Mouse (Mus musculus) CD8-positive naive resting alpha-beta T cell, adult 57 days (primary cell): ENCODE measurements around the gene BC055324. TPM values are rescaled to one million over a fixed set of nuclear protein-coding genes. Genes with fewer than 3 reads are reported as not detected.

ENCODE experiments used
- total RNA-seq: library from RNA; stranded (reverse); gene quantifications from one replicate; pipeline ENCODE4 v1.2.4, GENCODE M21; 2023

BC055324 gene
- total RNA-seq = 2.7 TPM

DNA sequence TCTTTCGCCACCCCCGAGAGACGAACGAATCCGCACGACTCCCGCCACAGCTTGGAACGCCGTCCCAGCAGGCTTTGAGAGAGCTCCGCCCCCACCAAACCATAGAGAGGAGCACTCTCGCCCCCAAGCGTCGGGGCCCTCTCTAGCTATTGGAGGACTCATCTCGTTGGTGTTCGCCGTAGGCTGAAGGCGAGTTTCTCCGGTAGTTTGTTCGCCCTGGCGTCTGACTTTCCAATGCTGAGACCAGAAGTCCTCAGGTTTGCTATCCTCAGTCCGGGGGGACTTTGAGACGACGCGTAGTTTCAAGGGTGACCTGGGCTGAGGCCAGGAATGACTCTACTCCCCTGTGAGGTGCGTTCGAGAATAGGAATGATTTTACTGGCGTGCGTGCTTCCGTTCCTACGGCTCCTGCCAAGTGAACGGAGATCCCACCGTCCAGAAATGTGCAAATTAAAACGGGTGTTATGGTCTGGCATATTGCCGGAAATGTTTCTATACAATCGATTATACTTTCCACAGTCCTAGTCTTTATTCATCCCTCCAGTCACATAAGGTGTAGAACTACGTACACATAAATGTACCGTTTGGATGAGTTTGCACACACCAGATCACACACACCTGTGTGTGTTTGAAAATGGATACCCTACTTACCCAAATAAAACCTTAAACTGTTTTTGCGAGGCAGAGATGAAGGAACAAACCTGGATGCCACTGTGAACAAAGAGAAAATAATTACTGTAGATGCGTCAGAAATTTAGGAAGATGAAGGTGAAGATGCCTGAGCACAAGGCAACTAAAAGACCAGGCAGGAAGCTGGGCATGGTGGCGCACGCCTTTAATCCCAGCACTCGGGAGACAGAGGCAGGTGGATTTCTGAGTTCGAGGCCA lies at the start of gene BC055324, which contains the start of gene Mettl18:
Gene BC055324 (minus strand): TSS at position 76 of the 888 bp plus-strand sequence.
Gene Mettl18 (plus strand): TSS at position 169 of the 888 bp plus-strand sequence.

DNA sequence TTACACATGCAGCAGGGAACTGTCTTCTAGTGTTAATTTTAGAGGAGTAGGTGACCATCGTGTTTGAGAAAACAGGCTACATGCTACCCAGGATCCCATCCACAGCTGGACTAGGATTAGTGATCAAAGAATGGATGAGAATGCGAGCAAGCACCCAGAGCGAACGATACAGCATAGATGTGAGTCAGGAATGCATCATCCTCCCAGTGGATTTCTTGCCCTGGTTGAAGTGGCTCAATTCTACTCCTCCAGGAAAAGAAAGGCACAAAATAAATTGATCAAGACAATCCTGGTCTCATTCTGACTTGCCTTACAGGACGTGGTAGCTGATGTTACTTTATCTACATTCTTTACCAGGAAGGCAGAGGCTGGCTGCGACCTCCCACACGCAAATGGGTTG lies 65.8 kb downstream of the BC055324 start, which contains the start of gene Scyl3:
Gene Scyl3 (plus strand): TSS at position 255 of the 400 bp plus-strand sequence.

Other genes starting within 250 kb of the BC055324 start
- gene Kifap3, start 215.2 kb downstream of the BC055324 start, total RNA-seq = 3.3 TPM
- 39.6 TPM for gene Scyl3, start 65.7 kb downstream of the BC055324 start, total RNA-seq
- 5.9 TPM for gene Mettl18, start 93 bp upstream of the BC055324 start, total RNA-seq
- not detected for gene Sele, start 53.4 kb upstream of the BC055324 start, total RNA-seq
- 700 TPM for gene Sell, start 67.2 kb upstream of the BC055324 start, total RNA-seq
- gene Selp, start 120.5 kb upstream of the BC055324 start, total RNA-seq = 1.7 TPM
- 0.46 TPM for gene F5, start 157.0 kb upstream of the BC055324 start, total RNA-seq